Mouse (Mus musculus) forebrain, embryonic 11.5 days (tissue): ENCODE data around the gene Commd7. TPM values are rescaled to one million over a fixed set of nuclear protein-coding genes. Genes with fewer than 3 reads are reported as not detected.

Source experiments
- ATAC-seq: fragments of 200-750 bp; cut with Nextera tagmentation; replicated peaks from 2 replicates; pipeline ENCODE4 v1.8.0; 2017; ENCODE audit warnings: moderate TSS enrichment; ENCODE audit not compliant: low FRiP score
- DNase-seq: peaks from one replicate; pipeline ENCODE4 v3.0.0-alpha.2; 2017; ENCODE audit warnings: low spot score
- H3K27ac ChIP-seq: fragments of 300-500 bp; sonication (generic); 2 replicates; pipeline ENCODE4 v1.5.1; 2014; ENCODE audit warnings: low read depth, low read length
- H3K27me3 ChIP-seq: fragments of 300-500 bp; sonication (generic); 2 replicates; pipeline ENCODE4 v1.6.1; 2014; ENCODE audit warnings: mild to moderate bottlenecking, low read length, mixed read lengths; ENCODE audit not compliant: control insufficient read depth, insufficient read depth
- H3K36me3 ChIP-seq: fragments of 300-500 bp; sonication (generic); 2 replicates; pipeline ENCODE4 v1.6.1; 2014; ENCODE audit warnings: mild to moderate bottlenecking, low read length, moderate library complexity, mixed read lengths; ENCODE audit not compliant: control insufficient read depth, insufficient read depth
- H3K4me1 ChIP-seq: fragments of 300-500 bp; sonication (generic); replicated peaks from 2 replicates; pipeline ENCODE4 v1.6.1; 2014; ENCODE audit warnings: low read length, mixed read lengths; ENCODE audit not compliant: control insufficient read depth, insufficient read depth
- H3K4me2 ChIP-seq: fragments of 300-500 bp; sonication (generic); 2 replicates; pipeline ENCODE4 v1.6.1; 2014; ENCODE audit warnings: low read depth, mild to moderate bottlenecking, low read length, moderate library complexity, mixed read lengths; ENCODE audit not compliant: severe bottlenecking
- H3K4me3 ChIP-seq: fragments of 300-500 bp; sonication (generic); 2 replicates; pipeline ENCODE4 v1.5.1; 2014; ENCODE audit warnings: low read depth, low read length
- H3K9ac ChIP-seq: fragments of 300-500 bp; sonication (generic); 2 replicates; pipeline ENCODE4 v1.6.1; 2014; ENCODE audit warnings: low read length
- H3K9me3 ChIP-seq: fragments of 300-500 bp; sonication (generic); 2 replicates; pipeline ENCODE4 v1.6.1; 2016; ENCODE audit warnings: low read length, mixed read lengths; ENCODE audit not compliant: control insufficient read depth
- WGBS: fragments of 180-500 bp; shearing (Covaris S2); extraction: QIAGEN DNeasy Blood & Tissue Kit; methylation state at CpG from one replicate; pipeline ENCODE4 v1.1.7; 2014; 5-methylcytosine and 5-hydroxymethylcytosine counted together
- polyA plus RNA-seq: library from polyadenylated mRNA; unstranded; fragments of >200 nt; fragmentation: Nextera tagmentation; extraction: Ambion mirVana; gene quantifications from 2 replicates; pipeline ENCODE4 v1.2.1, GENCODE M21; 2014

Gene Commd7
- polyA plus RNA-seq, 1 experiment from 2014 or later = 56.8 TPM

DNA sequence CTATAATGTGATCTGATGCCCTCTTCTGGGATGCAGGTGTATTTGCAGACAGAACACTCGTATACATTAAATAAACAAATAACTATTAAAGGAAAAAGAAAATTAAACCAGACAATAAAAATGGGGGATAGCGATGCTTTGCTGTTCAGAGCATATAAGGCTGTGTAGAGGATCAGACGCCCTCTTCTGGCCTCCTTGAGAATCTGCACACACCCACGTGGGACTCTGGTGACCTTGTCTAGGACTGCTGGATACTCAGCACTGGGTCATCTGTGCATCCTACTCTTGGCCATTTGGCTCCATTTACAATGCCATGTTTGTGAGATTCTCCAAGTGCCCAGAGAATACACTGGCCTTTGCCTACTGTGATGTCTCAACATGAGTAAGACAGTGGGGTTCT is 28.9 kb downstream of the Commd7 start:
- Histone ChIP-seq H3K4me2 (no peak overlapping the region), H3K4me3 (no peak overlapping the region), H3K27me3 (no peaks in the 10 kb centered on the region), H3K36me3 (no peaks in the 10 kb centered on the region), H3K4me1 (no peaks in the 10 kb centered on the region), H3K9me3 (no peaks in the 10 kb centered on the region), H3K27ac (no peak overlapping the region), H3K9ac (no peak overlapping the region)
- ATAC-seq (no peak), DNase-seq (no peak)
- 42% methylated on average over 4 of the region's 4 CpGs for WGBS

DNA sequence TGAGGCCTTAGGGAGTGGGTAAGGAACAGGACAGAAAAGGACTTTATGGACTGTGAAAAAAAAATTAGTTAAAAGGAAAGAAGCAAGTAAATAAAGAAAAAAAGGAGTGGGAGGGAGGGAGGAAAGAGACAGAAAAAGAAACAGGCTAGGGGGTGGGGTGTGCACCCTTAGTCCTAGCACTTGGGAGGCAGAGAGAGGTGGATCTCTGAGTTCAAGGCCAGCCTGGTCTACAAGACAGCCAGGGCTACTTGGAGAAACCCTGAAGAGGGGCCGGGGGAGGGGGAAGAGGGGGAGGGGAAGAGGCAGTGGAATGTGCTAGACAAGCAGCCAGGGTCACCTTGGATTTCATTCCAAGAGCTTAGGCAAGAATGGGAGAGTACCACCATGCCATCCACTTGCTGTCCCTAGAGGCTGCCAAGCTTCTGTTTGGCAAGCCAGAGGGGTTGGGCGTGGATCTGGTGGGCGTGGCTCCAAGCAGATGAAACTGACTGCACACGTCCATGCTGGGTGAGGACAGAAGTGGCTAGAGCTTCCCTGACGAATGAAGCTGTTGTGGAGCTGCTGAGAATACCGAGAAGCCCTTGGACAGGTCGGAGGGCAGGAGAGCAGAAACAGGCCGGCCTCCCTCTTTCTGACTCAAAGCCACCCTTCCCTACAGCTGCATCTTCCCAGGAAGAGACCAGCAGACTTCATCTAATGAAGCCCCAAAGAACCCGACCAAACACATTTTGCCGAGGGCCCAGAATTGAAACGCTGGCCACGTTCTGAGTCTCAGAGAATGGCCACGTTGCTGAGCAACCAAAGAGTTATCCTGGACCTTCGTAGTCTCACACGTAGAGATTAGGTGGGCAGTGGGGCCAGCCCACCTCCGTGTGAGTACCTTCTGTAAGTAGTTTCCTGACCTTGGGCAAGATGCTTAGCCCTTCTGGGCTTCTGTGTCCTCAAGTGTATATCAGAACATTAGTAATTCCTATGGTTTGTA is 31.6 kb downstream of the Commd7 start:
- no peak for DNase-seq

DNA sequence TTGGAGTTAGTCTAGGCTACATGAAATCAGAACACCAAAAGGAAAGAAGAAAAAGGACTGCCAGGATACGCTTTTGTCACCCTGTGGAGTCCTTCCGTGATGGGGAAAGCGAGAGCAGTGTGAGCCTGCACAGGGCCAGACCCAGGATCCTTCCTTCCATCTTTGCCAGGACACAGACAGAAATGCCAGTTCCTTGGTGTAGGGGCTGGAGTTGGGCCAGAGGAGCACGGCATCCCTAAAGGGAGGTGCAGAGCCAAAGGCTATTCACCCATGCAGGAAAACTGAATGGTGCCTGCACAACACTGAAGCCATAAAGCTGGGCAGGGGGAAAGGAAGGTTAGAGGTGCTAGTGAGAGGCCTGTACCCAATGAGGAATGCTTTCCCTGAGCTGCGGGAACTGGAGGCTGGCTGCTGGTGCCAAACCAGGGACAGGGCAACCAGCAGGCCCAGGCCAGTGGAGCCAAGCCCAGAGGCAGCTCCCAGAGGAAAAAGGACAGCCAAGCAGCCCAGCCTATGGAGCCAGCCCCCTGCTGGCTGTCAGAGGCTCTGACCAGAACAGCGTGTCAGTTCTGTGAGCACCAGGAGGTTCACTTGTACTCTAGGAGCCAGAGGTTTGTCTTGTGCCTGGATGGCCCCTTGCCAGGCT is 32.4 kb downstream of the Commd7 start:
- Histone ChIP-seq H3K4me3 (no peak overlapping the region), H3K4me2 (no peak overlapping the region), H3K36me3 (no peaks in the 10 kb centered on the region), H3K9me3 (no peaks in the 10 kb centered on the region), H3K9ac (no peak overlapping the region; the same call in 1 of the 2 replicates), H3K4me1 (no peaks in the 10 kb centered on the region), H3K27ac (no peak overlapping the region), H3K27me3 (no peaks in the 10 kb centered on the region)
- DNase-seq (no peak), ATAC-seq (peak; percentile 55)
- WGBS = 64% methylated on average over 6 of the region's 6 CpGs

More for the DNA sequence above, 31.6 kb downstream of the Commd7 start:
- Histone ChIP-seq H3K27me3 (no peaks in the 10 kb centered on the region), H3K4me3 (no peak overlapping the region), H3K36me3 (no peaks in the 10 kb centered on the region), H3K9me3 (no peaks in the 10 kb centered on the region), H3K4me2 (no peak overlapping the region), H3K4me1 (no peaks in the 10 kb centered on the region), H3K9ac (no peak overlapping the region), H3K27ac (no peak overlapping the region)
- no peak for ATAC-seq
- WGBS = 58% methylated on average over 16 of the region's 16 CpGs

DNA sequence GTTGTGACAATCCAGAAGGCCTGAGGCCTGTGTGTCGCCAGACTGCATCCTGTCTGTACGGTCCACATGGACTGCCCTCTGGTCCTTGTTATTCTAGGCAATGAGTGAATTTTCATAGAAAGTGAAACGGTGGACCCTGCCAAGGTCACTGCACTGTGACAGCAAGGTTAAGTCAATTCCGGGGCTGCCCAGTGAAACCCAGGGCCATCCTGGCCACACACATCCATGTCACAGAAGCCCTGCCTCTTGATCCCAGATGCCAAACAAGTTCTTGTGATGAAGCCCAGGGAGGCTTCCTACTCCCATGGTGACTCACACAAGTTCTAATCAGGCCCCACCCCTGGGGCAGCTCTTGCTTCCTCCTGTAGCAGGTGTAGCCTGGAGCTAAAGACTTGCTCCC is 35.0 kb downstream of the Commd7 start:
- H3K27ac ChIP-seq = no peak overlapping the region
- WGBS = 90% methylated on average over 4 of the region's 4 CpGs
- no peak overlapping the region for H3K9ac ChIP-seq
- DNase-seq (no peak), ATAC-seq (no peak)
- H3K27me3 ChIP-seq = no peaks in the 10 kb centered on the region
- H3K9me3 ChIP-seq = no peaks in the 10 kb centered on the region
- no peak overlapping the region for H3K4me3 ChIP-seq
- no peaks in the 10 kb centered on the region for H3K36me3 ChIP-seq
- no peaks in the 10 kb centered on the region for H3K4me1 ChIP-seq
- H3K4me2 ChIP-seq = no peak overlapping the region

DNA sequence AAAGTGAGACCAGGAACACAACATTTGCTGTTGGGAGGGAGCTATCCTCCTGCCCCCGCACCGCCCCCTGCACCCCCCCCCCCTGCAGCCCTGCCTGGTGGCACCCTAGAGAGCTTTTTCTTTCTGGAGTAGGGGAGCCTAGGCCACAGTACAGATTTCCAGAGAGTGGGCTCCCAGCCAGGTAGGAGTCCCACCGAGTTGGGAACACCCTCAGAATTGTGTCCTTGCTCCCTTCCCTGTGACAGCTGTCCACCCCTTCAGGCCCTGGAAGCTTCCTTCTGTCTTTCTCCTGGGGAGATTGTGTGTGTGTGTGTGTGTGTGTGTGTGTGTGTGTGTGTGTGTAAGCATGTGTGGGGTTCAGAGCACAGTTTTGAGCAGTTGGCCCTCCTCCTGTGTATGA is 35.6 kb downstream of the Commd7 start:
- WGBS = 58% methylated on average over 3 of the region's 3 CpGs
- ATAC-seq (no peak), DNase-seq (no peak)
- no peak overlapping the region for H3K9ac ChIP-seq
- no peaks in the 10 kb centered on the region for H3K36me3 ChIP-seq
- no peak overlapping the region for H3K4me3 ChIP-seq
- no peak overlapping the region for H3K4me2 ChIP-seq
- H3K9me3 ChIP-seq = no peaks in the 10 kb centered on the region
- no peaks in the 10 kb centered on the region for H3K4me1 ChIP-seq
- no peak overlapping the region for H3K27ac ChIP-seq
- H3K27me3 ChIP-seq = no peaks in the 10 kb centered on the region

DNA sequence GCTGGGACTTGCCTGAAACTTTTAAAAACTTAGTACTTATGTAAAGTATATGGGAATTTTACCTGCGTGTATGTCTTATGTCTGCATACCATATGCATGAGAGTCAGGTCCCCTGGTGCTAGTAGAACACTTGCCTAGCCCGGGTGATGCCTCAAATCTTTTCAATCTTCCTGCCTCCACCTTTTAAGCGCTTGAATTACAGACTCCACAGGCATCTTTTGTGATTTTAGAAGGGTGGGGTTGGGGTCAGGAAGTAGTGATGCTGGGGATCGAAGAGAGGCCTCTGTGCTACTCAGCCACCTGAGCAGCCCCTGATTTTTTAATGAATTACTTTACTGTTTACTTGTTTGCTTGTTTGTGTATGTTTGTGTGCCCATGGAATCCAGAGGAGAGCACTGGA is 37.6 kb downstream of the Commd7 start:
- H3K9me3 ChIP-seq = no peaks in the 10 kb centered on the region
- no peaks in the 10 kb centered on the region for H3K36me3 ChIP-seq
- ATAC-seq = no peak
- H3K27ac ChIP-seq = no peak overlapping the region
- no peak for DNase-seq
- no peaks in the 10 kb centered on the region for H3K4me1 ChIP-seq
- H3K9ac ChIP-seq = no peak overlapping the region
- H3K27me3 ChIP-seq = no peaks in the 10 kb centered on the region
- no peak overlapping the region for H3K4me2 ChIP-seq
- 45% methylated on average over 4 of the region's 4 CpGs for WGBS
- H3K4me3 ChIP-seq = no peak overlapping the region

DNA sequence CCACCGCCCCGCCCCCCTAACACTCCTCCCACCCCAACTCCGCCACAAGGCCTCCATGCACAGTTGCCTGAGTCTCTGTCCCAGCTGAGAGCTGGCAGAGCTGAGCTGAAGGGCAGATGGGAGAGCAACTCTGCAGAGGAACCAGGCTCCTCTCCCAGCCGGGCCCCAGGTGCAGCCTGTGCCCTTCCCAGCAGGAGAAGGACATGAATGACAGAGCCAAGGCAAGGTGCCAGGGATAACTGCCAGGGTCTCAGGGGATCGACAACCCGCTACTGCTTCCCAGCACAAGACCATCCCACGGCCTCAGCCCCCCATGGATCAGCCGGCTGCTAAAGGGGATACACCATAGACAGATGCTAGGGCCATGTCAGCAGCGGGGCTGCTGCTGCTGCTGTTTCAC is 39.4 kb downstream of the Commd7 start:
- Histone ChIP-seq H3K27me3 (no peaks in the 10 kb centered on the region), H3K4me1 (no peaks in the 10 kb centered on the region), H3K9me3 (no peaks in the 10 kb centered on the region), H3K4me2 (no peak overlapping the region), H3K36me3 (no peaks in the 10 kb centered on the region), H3K4me3 (no peak overlapping the region), H3K9ac (no peak overlapping the region), H3K27ac (no peak overlapping the region)
- 57% methylated on average over 9 of the region's 9 CpGs for WGBS
- ATAC-seq (no peak), DNase-seq (no peak)

DNA sequence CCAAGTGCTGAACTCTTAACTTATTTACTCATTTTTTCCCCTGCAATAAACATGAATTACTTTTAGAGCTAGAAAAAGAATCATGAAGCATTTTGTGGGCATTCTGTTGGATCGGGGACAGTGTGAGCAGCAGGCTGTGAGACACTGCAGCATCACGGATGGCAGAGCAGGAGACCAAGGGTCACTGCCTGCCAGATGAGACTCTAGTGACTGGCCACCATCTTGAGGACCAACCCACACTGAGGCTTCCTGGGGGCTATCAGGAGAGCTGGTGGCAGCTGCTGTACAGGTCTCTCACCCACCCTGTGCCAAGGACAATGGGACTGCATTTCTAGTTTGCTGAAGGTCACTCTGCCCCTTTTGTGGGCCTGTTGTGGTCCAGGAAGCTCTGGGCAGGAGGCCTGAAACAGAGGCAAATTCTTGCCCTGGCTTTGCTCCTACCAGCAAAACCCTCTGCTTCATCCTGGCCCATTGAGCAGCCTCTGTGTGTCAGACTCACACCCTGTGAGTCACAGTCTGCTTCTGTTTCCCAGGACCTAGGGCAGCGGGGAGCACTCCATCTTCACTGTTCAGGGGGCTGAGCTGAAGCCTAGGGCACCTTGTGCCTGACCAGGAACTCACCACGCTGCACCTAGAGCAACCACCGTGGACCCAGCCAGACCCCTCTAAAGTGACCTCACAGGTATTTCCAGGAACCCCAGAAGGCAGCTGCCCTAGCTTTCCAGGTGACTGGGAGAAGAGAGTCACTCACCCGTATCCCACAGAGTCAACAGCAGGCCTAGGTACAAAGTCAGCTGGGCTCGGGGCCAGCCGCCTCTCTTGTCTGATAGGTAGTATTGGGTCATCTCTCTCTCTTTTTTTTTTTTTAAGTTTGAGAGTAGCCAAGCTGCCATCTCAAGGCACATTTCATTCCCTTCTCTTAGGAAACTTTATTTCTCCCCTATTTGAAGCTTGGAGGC is 40.2 kb downstream of the Commd7 start:
- DNase-seq = no peak
- Histone ChIP-seq H3K9me3 (no peaks in the 10 kb centered on the region), H3K4me2 (no peak overlapping the region), H3K27me3 (no peaks in the 10 kb centered on the region), H3K4me1 (no peaks in the 10 kb centered on the region), H3K27ac (no peak overlapping the region), H3K9ac (no peak overlapping the region), H3K4me3 (no peak overlapping the region), H3K36me3 (no peaks in the 10 kb centered on the region)
- ATAC-seq = no peak
- 79% methylated on average over 8 of the region's 8 CpGs for WGBS
